Mouse (Mus musculus) embryonic facial prominence, embryonic 13.5 days (tissue): ENCODE data around the gene Timmdc1. TPM values are rescaled to one million over a fixed set of nuclear protein-coding genes. Genes with fewer than 3 reads are reported as not detected.

Experiments
- polyA plus RNA-seq: library from polyadenylated mRNA; unstranded; fragments of >200 nt; fragmentation: Nextera tagmentation; extraction: Ambion mirVana; gene quantifications from 2 replicates; pipeline ENCODE4 v1.2.1, GENCODE M21; 2015

The Timmdc1 gene
- polyA plus RNA-seq, 1 experiment from 2014 or later = 31.3 TPM

Other genes with a start within 250 kb of the Timmdc1 start
- 0.10 TPM in 1 of 2 replicates, not detected in the other for gene Nr1i2, start 227.8 kb downstream of the Timmdc1 start, polyA plus RNA-seq
- 0.08 and 0.52 TPM in 2 replicates for gene Maats1, start 180.5 kb downstream of the Timmdc1 start, polyA plus RNA-seq
- 104 and 105 TPM in 2 replicates for gene Cox17, start 175.7 kb downstream of the Timmdc1 start, polyA plus RNA-seq
- gene Gm21987, start 175.6 kb downstream of the Timmdc1 start, polyA plus RNA-seq = not detected in 2 replicates
- 1.6 and 2.1 TPM in 2 replicates for gene Popdc2, start 160.5 kb downstream of the Timmdc1 start, polyA plus RNA-seq
- gene Pla1a, start 89.5 kb downstream of the Timmdc1 start, polyA plus RNA-seq = 0.20 and 0.69 TPM in 2 replicates
- 125 and 138 TPM in 2 replicates for gene Adprh, start 70.0 kb downstream of the Timmdc1 start, polyA plus RNA-seq
- gene Cd80, start 67.1 kb downstream of the Timmdc1 start, polyA plus RNA-seq = 0.37 and 0.44 TPM in 2 replicates
- 80.3 and 83.6 TPM in 2 replicates for gene Poglut1, start 27.6 kb upstream of the Timmdc1 start, polyA plus RNA-seq
- 126 and 139 TPM in 2 replicates for gene Tmem39a, start 36.0 kb upstream of the Timmdc1 start, polyA plus RNA-seq
- gene Arhgap31, start 190.6 kb upstream of the Timmdc1 start, polyA plus RNA-seq = 14.0 and 15.5 TPM in 2 replicates
- 23.1 and 29.1 TPM in 2 replicates for gene B4galt4, start 219.6 kb upstream of the Timmdc1 start, polyA plus RNA-seq